Mouse (Mus musculus) kidney, postnatal 25 days (tissue): ENCODE results near the gene Rnf41.
A peak's percentile ranks its signal among the peaks of the same experiment; 100 is the strongest.

ENCODE experiments used
- DNase-seq, 2 experiments: peaks; one replicate each; pipeline ENCODE4 v3.0.0; 2021; ENCODE audit warnings: mixed read lengths in 2 of 2

Rnf41 gene

GRCm38 (mm10) chr10:128411211-128412054 is at the start of gene Rnf41, which contains the start of gene Nabp2:
TSS of gene Rnf41 (plus strand) at chr10:128411657.
TSS of gene Nabp2 (minus strand) at chr10:128411492.
- DNase-seq, result peak; percentile 98

GRCm38 (mm10) chr10:128361836-128362235 is 49.6 kb upstream of the Rnf41 start:
- DNase-seq, result no peak

GRCm38 (mm10) chr10:128362568-128362967 is 48.9 kb upstream of the Rnf41 start:
- DNase-seq, result peak in 1 of 2 experiments; percentile 59

GRCm38 (mm10) chr10:128367899-128368401 is 43.5 kb upstream of the Rnf41 start:
- peak; percentile 80 to 93 for DNase-seq

- peak; percentile 89 to 97 for DNase-seq
Measured at GRCm38 (mm10) chr10:128368402-128369217, 42.8 kb upstream of the Rnf41 start, which contains the start of gene Coq10a. TSS of gene Coq10a (minus strand) at chr10:128368997.

- DNase-seq, result no peak
Measured at GRCm38 (mm10) chr10:128369218-128369543, 42.3 kb upstream of the Rnf41 start.

GRCm38 (mm10) chr10:128369599-128369998 is 41.9 kb upstream of the Rnf41 start:
- DNase-seq, result no peak

GRCm38 (mm10) chr10:128370021-128370420 is 41.4 kb upstream of the Rnf41 start:
- DNase-seq, result no peak

- DNase-seq, result peak in 1 of 2 experiments; percentile 53
Measured at GRCm38 (mm10) chr10:128370601-128371000, 40.9 kb upstream of the Rnf41 start.

- no peak for DNase-seq
Measured at GRCm38 (mm10) chr10:128372142-128372541, 39.3 kb upstream of the Rnf41 start.

- DNase-seq, result no peak
Measured at GRCm38 (mm10) chr10:128372989-128373748, 38.3 kb upstream of the Rnf41 start.

GRCm38 (mm10) chr10:128374393-128374792 is 37.1 kb upstream of the Rnf41 start:
- DNase-seq, result no peak

GRCm38 (mm10) chr10:128376099-128376454 is 35.4 kb upstream of the Rnf41 start:
- DNase-seq, result no peak

GRCm38 (mm10) chr10:128376455-128377211 is 34.8 kb upstream of the Rnf41 start, which contains the start of gene Ankrd52:
TSS of gene Ankrd52 (plus strand) at chr10:128377115.
- peak; percentile 84 to 91 for DNase-seq

- peak; percentile 43 to 61 for DNase-seq
Measured at GRCm38 (mm10) chr10:128377222-128377939, 34.1 kb upstream of the Rnf41 start.

GRCm38 (mm10) chr10:128377940-128378448 is 33.5 kb upstream of the Rnf41 start:
- DNase-seq, result peak in 1 of 2 experiments; percentile 18

- DNase-seq, result peak in 1 of 2 experiments; percentile 28
Measured at GRCm38 (mm10) chr10:128378462-128378861, 33.0 kb upstream of the Rnf41 start.

- DNase-seq, result peak in 1 of 2 experiments; percentile 35
Measured at GRCm38 (mm10) chr10:128379260-128379659, 32.2 kb upstream of the Rnf41 start.

- DNase-seq, result peak; percentile 54 to 55
Measured at GRCm38 (mm10) chr10:128380565-128380964, 30.9 kb upstream of the Rnf41 start.

GRCm38 (mm10) chr10:128382482-128382881 is 29.0 kb upstream of the Rnf41 start:
- DNase-seq, result peak in 1 of 2 experiments; percentile 36

GRCm38 (mm10) chr10:128385902-128386301 is 25.6 kb upstream of the Rnf41 start:
- no peak for DNase-seq
